Mouse (Mus musculus): ENCODE results near the gene Zfp385b. TPM values are rescaled to one million over a fixed set of nuclear protein-coding genes. Genes with fewer than 3 reads are reported as not detected.

Zfp385b gene
- polyA plus RNA-seq, 1 experiment from 2014 or later = 5.6 TPM

DNA sequence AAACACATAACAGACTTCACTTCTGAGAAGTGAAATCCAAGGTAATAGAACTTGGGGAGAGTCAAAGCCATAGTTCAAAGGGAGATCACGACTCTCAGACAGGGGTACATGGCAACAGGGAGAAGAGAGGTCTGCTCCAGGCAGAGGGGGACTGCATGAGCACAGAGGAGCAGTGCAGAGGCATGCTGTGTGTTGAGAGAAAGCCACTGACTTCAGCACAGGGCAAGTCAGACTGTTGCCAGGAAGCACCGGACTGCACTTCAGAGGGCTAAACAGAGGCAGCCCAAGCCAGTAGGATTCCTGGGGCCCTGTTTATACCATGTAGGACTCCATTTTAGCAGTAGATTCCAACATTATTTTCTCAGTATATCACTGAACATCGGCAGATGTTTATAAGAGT lies 6.4 kb downstream of the Zfp385b start:
- no peak for DNase-seq
- no peaks in the 10 kb centered on the region for H3K4me1 ChIP-seq (ENCODE audit: insufficient read depth)
- no peak overlapping the region for H3K4me3 ChIP-seq (ENCODE audit: low read depth, low read length)
- H3K27me3 ChIP-seq (ENCODE audit: insufficient read depth, low read length) = peaks cover 22% of the 10 kb centered on the region
- H3K36me3 ChIP-seq (ENCODE audit: insufficient read depth) = no peaks in the 10 kb centered on the region
- 68% methylated on average over 3 of the region's 3 CpGs for WGBS
- ATAC-seq (ENCODE audit: insufficient read depth) = no peak
- H3K9me3 ChIP-seq (ENCODE audit: low read depth, low read length) = no peaks in the 10 kb centered on the region
- no peak for TF ChIP-seq CTCF (IDR thresholded peaks at IDR 0.05; ENCODE audit: low read depth)
- no peak overlapping the region for H3K9ac ChIP-seq
- no peak overlapping the region for H3K4me2 ChIP-seq
- no peak overlapping the region for H3K27ac ChIP-seq (ENCODE audit: low read depth)

DNA sequence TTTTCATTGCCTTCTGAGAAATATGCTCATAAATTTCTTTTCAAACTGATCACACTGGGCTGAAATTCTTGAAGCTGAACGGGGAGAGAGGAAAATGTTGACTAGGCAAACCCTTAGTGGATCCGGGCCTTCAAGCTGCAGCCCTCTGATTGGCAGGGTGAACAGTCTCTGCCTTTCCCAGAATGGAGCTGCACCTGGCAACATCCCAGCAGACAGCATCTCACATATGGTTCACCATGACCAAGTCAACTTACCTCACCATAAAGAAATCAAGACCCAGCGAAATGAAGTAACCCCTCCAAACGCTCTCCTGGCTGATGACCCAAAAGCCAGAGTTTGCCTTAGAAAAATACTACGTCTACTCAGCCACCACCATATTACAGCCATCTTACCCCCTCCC lies 8.7 kb downstream of the Zfp385b start:
- Histone ChIP-seq H3K36me3 (ENCODE audit: insufficient read depth) (no peaks in the 10 kb centered on the region), H3K4me1 (ENCODE audit: insufficient read depth) (no peaks in the 10 kb centered on the region), H3K27me3 (ENCODE audit: insufficient read depth, low read length) (peaks cover 14% of the 10 kb centered on the region; the same call in 1 of the 2 replicates), H3K9me3 (ENCODE audit: low read depth, low read length) (no peaks in the 10 kb centered on the region), H3K9ac (no peak overlapping the region), H3K27ac (ENCODE audit: low read depth) (no peak overlapping the region), H3K4me3 (ENCODE audit: low read depth, low read length) (no peak overlapping the region), H3K4me2 (no peak overlapping the region)
- no peak for TF ChIP-seq CTCF (IDR thresholded peaks at IDR 0.05; ENCODE audit: low read depth)
- no peak for DNase-seq
- WGBS = 90% methylated on average over 5 of the region's 5 CpGs
- no peak for ATAC-seq (ENCODE audit: insufficient read depth)

DNA sequence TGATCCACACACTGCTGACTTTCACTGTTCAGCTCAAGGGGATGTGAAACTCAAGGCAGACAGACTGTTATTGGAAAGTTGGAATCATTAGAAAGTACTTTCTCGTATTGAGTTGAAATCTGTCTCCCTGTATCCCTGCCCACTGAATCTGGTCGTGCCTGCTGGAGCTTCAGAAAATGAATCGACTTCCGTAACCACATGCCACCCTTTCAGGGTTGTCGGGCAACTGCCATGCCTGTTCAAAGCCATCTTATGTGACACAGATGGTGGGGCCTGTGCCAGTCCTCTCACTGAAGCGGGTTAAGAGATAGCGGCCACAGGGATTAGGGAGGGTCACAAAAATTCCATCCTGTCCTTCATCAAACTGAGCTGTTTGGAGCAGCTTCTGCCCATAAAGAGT lies 14.7 kb downstream of the Zfp385b start:
- no peaks in the 10 kb centered on the region for H3K9me3 ChIP-seq (ENCODE audit: low read depth, low read length)
- H3K4me3 ChIP-seq (ENCODE audit: low read depth, low read length) = no peak overlapping the region
- ATAC-seq (ENCODE audit: insufficient read depth) (no peak), DNase-seq (no peak)
- H3K9ac ChIP-seq = no peak overlapping the region
- WGBS = 82% methylated on average over 7 of the region's 7 CpGs
- no peaks in the 10 kb centered on the region for H3K36me3 ChIP-seq (ENCODE audit: insufficient read depth)
- no peak overlapping the region for H3K27ac ChIP-seq (ENCODE audit: low read depth)
- no peaks in the 10 kb centered on the region for H3K27me3 ChIP-seq (ENCODE audit: insufficient read depth, low read length)
- no peak overlapping the region for H3K4me2 ChIP-seq
- TF ChIP-seq CTCF (IDR thresholded peaks at IDR 0.05; ENCODE audit: low read depth) = no peak
- H3K4me1 ChIP-seq (ENCODE audit: insufficient read depth) = no peaks in the 10 kb centered on the region

DNA sequence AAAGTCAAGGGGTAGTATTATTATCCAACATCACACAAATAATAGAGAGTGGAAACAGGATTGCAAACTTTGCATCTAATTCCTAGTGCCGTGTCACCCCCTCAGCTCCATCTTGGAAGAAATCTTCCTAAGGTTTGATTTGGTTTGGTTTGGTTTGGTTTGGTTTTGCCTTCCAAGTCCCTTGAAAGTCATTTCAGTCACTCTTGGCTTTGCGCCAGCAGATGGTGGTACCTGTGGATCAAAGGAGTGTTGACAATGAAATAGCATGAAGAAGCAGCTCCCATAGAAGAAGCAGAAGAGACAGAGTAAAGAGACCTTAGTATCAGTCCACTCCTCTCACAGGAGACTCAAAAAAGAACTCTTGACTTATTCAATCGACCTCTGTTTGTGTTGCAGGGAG lies 17.1 kb downstream of the Zfp385b start:
- Histone ChIP-seq H3K27ac (ENCODE audit: low read depth) (no peak overlapping the region), H3K4me2 (no peak overlapping the region), H3K27me3 (ENCODE audit: insufficient read depth, low read length) (no peaks in the 10 kb centered on the region), H3K9me3 (ENCODE audit: low read depth, low read length) (no peaks in the 10 kb centered on the region), H3K9ac (no peak overlapping the region), H3K4me1 (ENCODE audit: insufficient read depth) (no peaks in the 10 kb centered on the region), H3K4me3 (ENCODE audit: low read depth, low read length) (no peak overlapping the region), H3K36me3 (ENCODE audit: insufficient read depth) (no peaks in the 10 kb centered on the region)
- ATAC-seq (ENCODE audit: insufficient read depth) (no peak), DNase-seq (no peak)
- WGBS = 81% methylated on average over 3 of the region's 3 CpGs
- TF ChIP-seq CTCF (IDR thresholded peaks at IDR 0.05; ENCODE audit: low read depth) = no peak

DNA sequence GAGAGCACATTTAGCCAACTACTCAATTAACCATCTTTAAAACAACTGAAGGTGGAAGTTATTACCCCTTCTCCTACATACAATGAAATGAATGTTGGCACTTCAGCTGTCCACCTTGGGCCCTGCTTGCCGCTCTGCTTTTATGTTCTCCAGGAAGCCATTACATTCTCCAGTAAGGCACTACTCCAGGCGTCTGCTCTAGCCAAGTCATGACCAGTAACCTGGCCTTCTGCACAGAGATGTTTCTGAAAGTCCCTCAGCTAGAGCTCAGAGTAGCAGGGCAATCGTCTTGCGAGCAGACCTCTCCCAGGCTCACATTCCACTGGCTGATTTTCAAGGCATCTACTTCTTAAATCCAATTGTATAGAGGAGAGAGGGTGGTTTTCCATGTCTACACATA lies 18.0 kb downstream of the Zfp385b start:
- Histone ChIP-seq H3K9me3 (ENCODE audit: low read depth, low read length) (no peaks in the 10 kb centered on the region), H3K4me2 (no peak overlapping the region), H3K36me3 (ENCODE audit: insufficient read depth) (no peaks in the 10 kb centered on the region), H3K9ac (no peak overlapping the region), H3K4me1 (ENCODE audit: insufficient read depth) (no peaks in the 10 kb centered on the region), H3K27me3 (ENCODE audit: insufficient read depth, low read length) (no peaks in the 10 kb centered on the region), H3K4me3 (ENCODE audit: low read depth, low read length) (no peak overlapping the region), H3K27ac (ENCODE audit: low read depth) (no peak overlapping the region)
- TF ChIP-seq CTCF (IDR thresholded peaks at IDR 0.05; ENCODE audit: low read depth) = no peak
- no peak for ATAC-seq (ENCODE audit: insufficient read depth)
- WGBS = 89% methylated on average over 4 of the region's 4 CpGs
- no peak for DNase-seq

DNA sequence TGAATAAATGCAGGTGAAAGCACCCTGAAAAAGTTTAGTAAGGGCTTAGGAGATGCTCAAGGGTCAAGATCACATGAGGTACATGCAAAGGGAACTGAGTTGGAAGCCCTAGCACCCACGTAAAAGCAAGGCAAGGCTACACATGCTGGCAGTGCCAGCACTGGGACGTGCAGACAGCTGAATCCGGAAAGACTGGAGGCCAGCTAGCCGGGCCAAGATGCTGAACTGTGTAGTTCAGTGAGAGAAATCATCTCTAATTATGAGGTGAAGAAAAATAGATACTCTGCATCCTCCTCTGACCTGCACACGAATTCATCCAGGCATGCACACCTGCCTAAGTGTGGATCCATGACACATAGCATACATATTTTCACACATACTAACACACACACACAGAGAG lies 18.4 kb downstream of the Zfp385b start:
- WGBS = 86% methylated on average over 5 of the region's 5 CpGs
- DNase-seq (no peak), ATAC-seq (ENCODE audit: insufficient read depth) (no peak)
- Histone ChIP-seq H3K4me1 (ENCODE audit: insufficient read depth) (no peaks in the 10 kb centered on the region), H3K9me3 (ENCODE audit: low read depth, low read length) (no peaks in the 10 kb centered on the region), H3K27me3 (ENCODE audit: insufficient read depth, low read length) (no peaks in the 10 kb centered on the region), H3K27ac (ENCODE audit: low read depth) (no peak overlapping the region), H3K4me2 (no peak overlapping the region), H3K4me3 (ENCODE audit: low read depth, low read length) (no peak overlapping the region), H3K36me3 (ENCODE audit: insufficient read depth) (no peaks in the 10 kb centered on the region), H3K9ac (no peak overlapping the region)
- TF ChIP-seq CTCF (IDR thresholded peaks at IDR 0.05; ENCODE audit: low read depth) = no peak

DNA sequence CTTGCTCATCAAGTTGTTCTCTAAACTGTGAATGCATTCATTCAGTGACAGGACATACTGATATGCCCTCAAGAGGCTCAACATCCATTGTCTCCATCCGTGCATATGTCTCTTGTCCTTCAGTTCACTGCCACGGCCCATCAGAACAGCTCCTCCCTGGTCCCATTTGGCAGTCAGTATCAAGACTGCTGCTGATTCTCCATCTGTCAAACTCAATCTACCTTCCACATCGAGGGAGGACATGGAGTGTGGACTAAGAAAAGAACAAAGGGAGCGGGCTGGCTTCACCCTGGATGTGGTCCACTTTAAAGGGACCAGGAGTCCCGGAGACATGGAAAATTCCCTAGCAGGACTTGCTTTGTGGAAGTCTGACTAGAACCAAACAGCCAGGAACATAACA lies 22.2 kb downstream of the Zfp385b start:
- WGBS = 60% methylated on average over 5 of the region's 5 CpGs
- DNase-seq = no peak
- H3K4me2 ChIP-seq = no peak overlapping the region

More for the DNA sequence above, 22.2 kb downstream of the Zfp385b start:
- no peaks in the 10 kb centered on the region for H3K4me1 ChIP-seq (ENCODE audit: insufficient read depth)
- no peaks in the 10 kb centered on the region for H3K36me3 ChIP-seq (ENCODE audit: insufficient read depth)
- H3K9ac ChIP-seq = no peak overlapping the region
- H3K27ac ChIP-seq (ENCODE audit: low read depth) = no peak overlapping the region
- H3K4me3 ChIP-seq (ENCODE audit: low read depth, low read length) = no peak overlapping the region
- no peaks in the 10 kb centered on the region for H3K9me3 ChIP-seq (ENCODE audit: low read depth, low read length)
- TF ChIP-seq CTCF (IDR thresholded peaks at IDR 0.05; ENCODE audit: low read depth) = no peak
- no peak for ATAC-seq (ENCODE audit: insufficient read depth)
- H3K27me3 ChIP-seq (ENCODE audit: insufficient read depth, low read length) = no peaks in the 10 kb centered on the region
